Mouse (Mus musculus): ENCODE measurements at regions not wholly inside any gene's neighbourhood (a gene's known extent, or its start where the extent isn't known, plus 50 kb on each side); places are given as distances from the start of the nearest gene placed in this dataset.

DNA sequence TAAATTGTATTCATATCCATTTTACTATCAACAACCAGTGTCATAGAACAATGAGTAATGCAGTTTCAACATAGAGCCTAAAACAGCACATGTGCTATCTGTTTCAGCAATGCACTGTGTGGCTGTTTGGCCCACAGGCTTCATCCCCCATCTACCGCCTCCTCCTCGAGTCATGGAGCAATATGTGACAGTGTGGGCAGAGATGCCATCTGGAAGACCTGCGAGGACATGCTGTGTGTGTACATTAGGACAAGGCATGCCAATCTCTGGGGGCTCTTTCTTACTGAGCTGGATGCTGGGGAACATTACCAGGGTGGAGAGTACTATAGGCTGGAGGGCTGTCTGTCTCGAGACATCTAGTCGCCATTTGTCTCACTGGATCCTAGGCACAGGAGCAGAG, 101.5 kb upstream of the Fam84a start:
- no peak for TF ChIP-seq POLR2A (IDR thresholded peaks at IDR 0.05; ENCODE audit: control insufficient read depth, low read depth, low read length)
- no peak for TF ChIP-seq CTCF (IDR thresholded peaks at IDR 0.05; ENCODE audit: control insufficient read depth, insufficient read depth, insufficient replicate concordance, low read depth, low read length)

All from testis, adult 2 months (tissue).